Mouse (Mus musculus): Measurements from ENCODE around the gene Foxp1. TPM values are rescaled to one million over a fixed set of nuclear protein-coding genes. Genes with fewer than 3 reads are reported as not detected.

Gene Foxp1
- polyA plus RNA-seq, 1 experiment from 2014 or later, result 121 TPM

DNA sequence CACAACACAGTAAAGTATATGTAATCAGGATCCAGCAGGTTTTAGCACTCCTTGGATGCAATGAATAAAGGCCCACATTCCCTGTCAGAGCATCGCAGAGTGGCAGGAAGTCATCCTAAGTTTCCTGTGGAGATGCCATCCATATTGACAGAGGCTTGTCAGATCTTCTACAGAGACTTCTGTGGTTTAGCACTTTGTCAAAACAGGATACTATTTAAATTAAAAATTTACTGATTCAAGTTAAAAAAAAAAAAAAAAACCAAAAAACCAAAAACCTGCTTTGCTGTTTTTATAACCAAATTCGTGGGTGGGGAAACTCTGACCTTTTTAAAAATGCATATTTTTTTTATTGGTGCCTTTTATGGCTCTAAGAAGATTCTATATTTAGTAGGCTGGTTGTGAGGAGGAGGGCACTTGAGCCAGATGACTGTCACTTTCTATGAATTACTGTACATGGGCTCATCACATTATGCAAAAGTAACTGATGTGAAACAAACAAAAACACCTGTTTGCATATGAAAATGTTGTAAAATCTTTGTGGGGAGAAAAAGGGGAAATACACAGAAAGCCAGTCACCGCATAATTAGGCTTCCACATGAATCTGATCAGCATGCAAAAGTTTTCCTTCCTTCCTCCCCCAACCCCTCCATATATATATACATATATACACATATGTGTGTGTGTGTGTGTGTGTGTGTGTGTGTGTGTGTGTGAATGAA lies 472.1 kb downstream of the Foxp1 start:
- ATAC-seq, result no peak

DNA sequence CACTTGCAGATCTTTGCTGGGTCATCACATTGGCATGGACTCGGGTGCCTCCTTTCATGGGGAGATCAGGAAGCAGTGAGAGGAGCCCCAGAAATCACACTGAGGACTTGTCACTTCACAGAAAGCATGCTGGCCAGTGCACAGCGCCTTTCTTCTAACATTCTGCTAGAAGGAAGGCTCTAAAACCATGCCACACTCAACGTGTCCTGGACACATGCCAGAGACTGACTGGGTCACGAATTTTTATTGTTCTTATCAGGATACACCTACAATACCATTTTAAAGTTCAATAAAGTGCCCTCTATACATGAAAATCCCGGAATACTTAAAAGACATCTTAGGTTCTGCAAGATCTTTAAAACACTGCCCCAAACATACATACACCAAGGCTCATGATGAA lies 475.2 kb downstream of the Foxp1 start:
- Histone ChIP-seq H3K9me3 (ENCODE audit: low read length) (no peaks in the 10 kb centered on the region), H3K27me3 (replicated peaks; ENCODE audit: insufficient read depth, low read length) (no peaks in the 10 kb centered on the region), H3K4me3 (ENCODE audit: low read depth, low read length) (no peak overlapping the region), H3K36me3 (ENCODE audit: insufficient read depth, low read length) (no peaks in the 10 kb centered on the region), H3K4me1 (ENCODE audit: insufficient read depth, low read depth, low read length) (no peaks in the 10 kb centered on the region), H3K27ac (ENCODE audit: low read length) (no peak overlapping the region), H3K9ac (replicated peaks; ENCODE audit: low read depth) (no peak overlapping the region), H3K4me2 (replicated peaks; ENCODE audit: low read depth, low read length) (no peak overlapping the region)
- 43% methylated on average over 5 of the region's 5 CpGs for WGBS
- DNase-seq (ENCODE audit: low spot score) (no peak), ATAC-seq (no peak)
- no peak for TF ChIP-seq CTCF (IDR thresholded peaks at IDR 0.05)

More for the DNA sequence above, 472.1 kb downstream of the Foxp1 start:
- no peak overlapping the region for H3K4me2 ChIP-seq (replicated peaks; ENCODE audit: low read depth, low read length)
- H3K9ac ChIP-seq (replicated peaks; ENCODE audit: low read depth), result no peak overlapping the region
- H3K4me3 ChIP-seq (ENCODE audit: low read depth, low read length), result no peak overlapping the region
- H3K4me1 ChIP-seq (ENCODE audit: insufficient read depth, low read depth, low read length), result no peaks in the 10 kb centered on the region
- H3K27me3 ChIP-seq (replicated peaks; ENCODE audit: insufficient read depth, low read length), result no peaks in the 10 kb centered on the region
- no peaks in the 10 kb centered on the region for H3K9me3 ChIP-seq (ENCODE audit: low read length)
- no peaks in the 10 kb centered on the region for H3K36me3 ChIP-seq (ENCODE audit: insufficient read depth, low read length)
- TF ChIP-seq EP300 (IDR thresholded peaks at IDR 0.05), result no peak
- TF ChIP-seq CTCF (IDR thresholded peaks at IDR 0.05), result no peak
- no peak for DNase-seq (ENCODE audit: low spot score)
- no peak overlapping the region for H3K27ac ChIP-seq (ENCODE audit: low read length)
- 76% methylated on average over 3 of the region's 3 CpGs for WGBS

DNA sequence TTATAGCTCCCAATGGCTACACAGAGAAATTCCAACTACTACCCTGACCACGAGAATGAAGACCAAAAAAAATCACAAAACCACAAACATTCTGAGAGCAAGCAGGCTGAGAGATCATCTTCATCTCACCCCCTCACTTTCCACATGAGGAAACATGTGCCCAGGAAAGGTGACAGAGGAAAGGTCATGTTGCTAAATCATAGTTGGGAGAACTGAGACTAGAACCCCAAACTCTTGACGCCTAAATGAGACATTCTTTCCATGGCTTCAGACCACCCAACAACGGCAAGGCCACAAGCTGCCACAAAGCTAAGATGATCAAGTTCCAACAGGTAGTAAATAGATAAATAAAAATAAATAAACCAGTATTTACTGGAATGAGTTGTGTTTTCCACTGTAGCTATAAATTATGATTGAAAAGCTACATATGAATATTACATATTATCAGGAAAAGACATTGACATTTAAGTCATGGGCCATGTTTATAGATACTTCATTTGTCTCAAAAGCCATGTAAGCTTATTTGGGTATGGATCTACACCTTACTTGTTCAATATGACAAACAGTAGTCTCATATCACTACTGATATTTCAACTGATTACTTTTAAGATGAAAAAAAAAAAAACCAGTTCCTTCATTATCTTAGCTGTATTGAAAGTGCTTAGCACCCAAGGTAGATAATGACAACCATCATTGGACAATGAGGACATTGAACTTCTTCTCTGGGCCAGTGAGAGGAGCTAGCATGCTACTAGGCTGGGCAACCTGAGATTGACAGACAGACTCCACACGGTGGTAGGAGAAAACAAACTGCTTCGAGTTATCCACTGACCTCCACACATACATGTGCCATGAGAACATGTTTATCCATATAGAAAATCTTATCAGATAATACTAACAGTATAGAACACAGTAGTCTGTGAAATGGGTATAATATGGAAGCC lies 476.4 kb downstream of the Foxp1 start:
- Histone ChIP-seq H3K36me3 (ENCODE audit: insufficient read depth, low read length) (no peaks in the 10 kb centered on the region), H3K27me3 (replicated peaks; ENCODE audit: insufficient read depth, low read length) (no peaks in the 10 kb centered on the region), H3K4me3 (ENCODE audit: low read depth, low read length) (no peak overlapping the region), H3K27ac (ENCODE audit: low read length) (no peak overlapping the region), H3K9me3 (ENCODE audit: low read length) (no peaks in the 10 kb centered on the region), H3K4me1 (ENCODE audit: insufficient read depth, low read depth, low read length) (no peaks in the 10 kb centered on the region), H3K4me2 (replicated peaks; ENCODE audit: low read depth, low read length) (no peak overlapping the region), H3K9ac (replicated peaks; ENCODE audit: low read depth) (no peak overlapping the region)
- WGBS, result 83% methylated on average over 5 of the region's 5 CpGs
- DNase-seq (ENCODE audit: low spot score), result no peak
- TF ChIP-seq CTCF (IDR thresholded peaks at IDR 0.05) (no peak), EP300 (IDR thresholded peaks at IDR 0.05) (no peak)
- no peak for ATAC-seq

DNA sequence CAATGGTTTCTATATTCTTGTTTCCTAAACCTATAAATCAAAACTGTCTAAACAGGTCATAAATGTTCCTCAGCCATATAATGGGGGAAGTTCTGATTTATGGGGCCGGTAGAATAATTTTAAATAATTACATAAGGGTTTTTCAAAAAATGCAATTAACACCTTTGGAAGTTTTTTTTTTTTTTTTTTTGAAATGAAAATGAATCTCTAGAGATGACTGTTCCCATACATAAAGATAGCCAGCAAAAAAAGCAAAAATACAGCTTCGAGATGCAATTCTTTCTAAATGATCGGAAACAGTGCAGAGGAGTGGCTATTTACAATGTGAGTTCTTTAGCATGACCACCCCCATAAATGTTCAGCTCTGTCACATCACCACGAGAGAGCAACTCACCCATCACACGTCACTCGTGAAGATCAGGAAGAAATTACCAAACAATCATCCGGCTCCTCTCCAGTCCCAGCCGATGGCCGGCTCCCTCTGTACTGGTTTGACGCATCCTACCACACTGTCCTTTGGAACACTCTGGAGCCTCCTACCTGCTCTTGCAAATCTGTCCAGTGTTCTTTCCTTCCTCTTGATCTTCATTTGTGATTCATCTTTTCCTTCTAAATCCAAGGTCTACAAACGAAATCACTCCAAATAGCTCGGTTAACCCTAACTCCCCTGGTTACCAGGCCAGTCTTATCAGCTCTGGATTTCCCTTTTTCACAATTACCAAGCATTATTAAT lies 478.4 kb downstream of the Foxp1 start:
- no peak overlapping the region for H3K9ac ChIP-seq (replicated peaks; ENCODE audit: low read depth)
- TF ChIP-seq EP300 (IDR thresholded peaks at IDR 0.05) (no peak), CTCF (IDR thresholded peaks at IDR 0.05) (no peak)
- no peaks in the 10 kb centered on the region for H3K27me3 ChIP-seq (replicated peaks; ENCODE audit: insufficient read depth, low read length)
- H3K27ac ChIP-seq (ENCODE audit: low read length), result no peak overlapping the region
- no peaks in the 10 kb centered on the region for H3K4me1 ChIP-seq (ENCODE audit: insufficient read depth, low read depth, low read length)
- no peak overlapping the region for H3K4me3 ChIP-seq (ENCODE audit: low read depth, low read length)
- no peak overlapping the region for H3K4me2 ChIP-seq (replicated peaks; ENCODE audit: low read depth, low read length)
- 62% methylated on average over 12 of the region's 12 CpGs for WGBS
- H3K36me3 ChIP-seq (ENCODE audit: insufficient read depth, low read length), result no peaks in the 10 kb centered on the region
- no peak for ATAC-seq
- no peak for DNase-seq (ENCODE audit: low spot score)
- H3K9me3 ChIP-seq (ENCODE audit: low read length), result no peaks in the 10 kb centered on the region

GRCm38 (mm10) chr6:99043226-99043625 lies 479.3 kb downstream of the Foxp1 start:
- TF ChIP-seq EP300 (IDR thresholded peaks at IDR 0.05) (no peak), CTCF (IDR thresholded peaks at IDR 0.05) (no peak)
- Histone ChIP-seq H3K9me3 (ENCODE audit: low read length) (no peaks in the 10 kb centered on the region), H3K4me1 (ENCODE audit: insufficient read depth, low read depth, low read length) (no peaks in the 10 kb centered on the region), H3K36me3 (ENCODE audit: insufficient read depth, low read length) (no peaks in the 10 kb centered on the region), H3K27me3 (replicated peaks; ENCODE audit: insufficient read depth, low read length) (no peaks in the 10 kb centered on the region), H3K4me2 (replicated peaks; ENCODE audit: low read depth, low read length) (no peak overlapping the region), H3K27ac (ENCODE audit: low read length) (no peak overlapping the region), H3K4me3 (ENCODE audit: low read depth, low read length) (no peak overlapping the region), H3K9ac (replicated peaks; ENCODE audit: low read depth) (no peak overlapping the region)
- DNase-seq (ENCODE audit: low spot score) (no peak), ATAC-seq (no peak)
- WGBS, result 42% methylated on average over 7 of the region's 7 CpGs
